Mouse (Mus musculus) kidney, adult 18-20 months (tissue): ENCODE data around the gene Stk19.
"Not testable (repeated sequence)": the region's sequence is repeated elsewhere in the genome, so short reads cannot be mapped to it uniquely, and the experiment has no call there.

Source experiments
- DNase-seq: peaks from one replicate; pipeline ENCODE4 v3.0.0; 2021

Gene Stk19

GRCm38 (mm10) chr17:34838785-34839184 is 2.0 kb upstream of the Stk19 start:
- no peak for DNase-seq

DNA sequence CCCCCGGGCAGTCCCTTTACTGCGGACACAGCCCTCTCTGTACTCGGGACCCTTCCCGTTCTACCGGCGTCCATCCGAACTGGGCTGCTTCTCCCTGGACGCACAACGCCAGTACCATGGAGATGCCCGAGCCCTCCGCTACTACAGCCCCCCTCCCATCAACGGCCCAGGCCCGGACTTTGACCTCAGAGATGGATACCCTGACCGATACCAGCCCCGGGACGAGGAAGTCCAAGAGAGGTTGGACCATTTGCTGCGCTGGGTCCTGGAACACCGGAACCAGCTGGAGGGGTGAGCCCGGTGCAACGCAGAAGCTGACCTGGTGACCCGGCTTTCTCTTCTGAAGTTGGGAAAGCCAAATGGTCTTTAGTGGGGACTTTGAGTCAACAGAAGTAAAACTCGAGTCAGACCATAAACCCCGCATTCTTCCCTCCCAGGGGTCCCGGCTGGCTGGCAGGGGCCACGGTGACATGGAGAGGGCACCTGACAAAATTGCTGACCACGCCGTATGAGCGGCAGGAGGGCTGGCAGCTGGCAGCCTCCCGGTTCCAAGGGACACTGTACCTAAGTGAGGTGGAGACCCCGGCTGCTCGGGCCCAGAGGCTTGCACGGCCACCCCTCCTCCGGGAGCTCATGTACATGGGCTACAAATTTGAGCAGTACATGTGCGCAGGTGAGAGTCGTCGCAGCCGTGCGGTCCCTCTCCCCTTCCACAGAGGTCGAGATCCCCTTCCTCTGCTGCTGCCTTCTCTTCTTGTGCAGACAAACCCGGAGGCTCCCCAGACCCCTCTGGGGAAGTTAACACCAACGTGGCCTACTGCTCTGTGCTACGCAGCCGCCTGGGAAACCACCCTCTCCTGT is 949 bp upstream of the Stk19 start:
- DNase-seq: no peak

DNA sequence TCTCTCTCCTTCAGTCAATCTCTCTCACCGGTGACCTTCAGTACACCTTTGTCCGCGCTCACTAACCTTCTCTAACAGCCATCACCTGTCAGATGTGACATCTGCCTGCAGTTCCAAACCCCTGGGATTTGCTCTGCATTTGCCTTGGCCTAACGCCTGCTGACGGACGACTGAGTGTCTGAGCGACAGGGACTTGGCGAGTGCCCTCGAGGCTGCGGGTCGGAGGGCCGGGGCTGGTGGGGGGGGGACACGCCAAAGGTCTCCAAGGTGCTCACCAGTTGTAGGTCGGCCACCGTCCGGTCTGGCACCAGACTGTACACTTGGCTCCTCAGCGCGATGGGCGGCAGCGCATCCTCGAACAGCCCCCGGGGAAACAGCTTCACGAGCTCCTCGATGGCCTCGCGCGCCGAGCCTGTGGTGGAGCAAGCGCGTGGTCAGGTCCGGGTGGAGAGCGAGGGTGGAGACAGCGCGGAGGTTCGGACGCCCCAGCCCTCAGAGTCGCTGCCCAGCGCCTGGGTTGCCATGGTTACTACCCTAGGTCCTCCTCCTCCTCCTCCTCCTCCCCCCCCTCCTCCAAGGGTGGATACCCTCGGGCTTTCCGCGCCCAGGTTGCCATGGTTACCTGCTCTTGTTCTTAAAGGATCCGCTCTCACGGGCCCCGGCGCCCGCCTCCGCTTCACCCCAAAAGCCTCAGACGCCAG is 440 bp downstream of the Stk19 start:
- DNase-seq: no peak

DNA sequence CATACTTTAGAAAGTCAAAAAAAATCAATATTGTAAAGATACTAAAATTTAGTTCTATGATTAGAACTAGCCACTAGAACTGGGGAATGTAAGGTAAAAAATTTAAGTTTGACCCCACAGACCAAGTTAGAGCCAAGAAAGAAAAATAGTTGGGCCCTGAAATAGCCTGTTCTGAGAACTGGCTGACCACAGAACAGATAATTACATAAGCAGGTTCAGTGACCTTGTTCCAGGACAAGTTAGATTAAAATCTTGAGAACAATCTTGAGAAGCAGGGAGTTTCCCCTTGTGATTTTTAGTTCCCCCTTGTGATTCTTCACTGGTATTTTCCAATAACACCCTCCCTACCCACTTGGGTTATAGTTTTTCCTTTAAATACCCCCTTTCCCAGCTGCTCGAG is 6.0 kb downstream of the Stk19 start:
- not testable (repeated sequence) for DNase-seq

DNA sequence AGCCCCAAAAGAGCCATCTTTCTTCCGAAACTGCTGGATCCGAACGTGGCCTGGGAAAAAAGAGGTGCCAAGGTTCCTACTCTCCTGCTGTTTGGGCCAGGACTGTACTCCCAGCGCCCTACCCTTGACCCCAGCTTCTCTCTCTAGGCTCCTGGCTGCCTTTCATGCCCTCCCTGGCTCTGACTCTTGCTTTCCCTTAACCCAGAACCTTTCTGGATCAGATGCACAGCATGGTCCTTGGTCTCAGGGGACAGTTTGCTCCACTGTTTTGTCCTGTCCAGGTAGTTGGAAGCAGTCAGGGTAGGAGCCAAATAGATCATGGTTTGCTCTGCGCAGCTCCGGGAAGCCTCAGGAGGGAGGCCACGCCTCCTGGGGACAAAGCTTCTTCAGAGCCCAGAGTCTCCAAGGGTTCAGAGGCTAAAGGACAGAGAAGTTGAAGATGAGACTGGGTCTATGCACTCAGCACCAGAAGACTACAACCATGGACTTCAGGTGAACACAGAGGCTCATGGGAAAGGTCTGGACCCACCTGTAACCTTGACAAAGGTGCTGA is 21.9 kb downstream of the Stk19 start:
- DNase-seq: no peak

DNA sequence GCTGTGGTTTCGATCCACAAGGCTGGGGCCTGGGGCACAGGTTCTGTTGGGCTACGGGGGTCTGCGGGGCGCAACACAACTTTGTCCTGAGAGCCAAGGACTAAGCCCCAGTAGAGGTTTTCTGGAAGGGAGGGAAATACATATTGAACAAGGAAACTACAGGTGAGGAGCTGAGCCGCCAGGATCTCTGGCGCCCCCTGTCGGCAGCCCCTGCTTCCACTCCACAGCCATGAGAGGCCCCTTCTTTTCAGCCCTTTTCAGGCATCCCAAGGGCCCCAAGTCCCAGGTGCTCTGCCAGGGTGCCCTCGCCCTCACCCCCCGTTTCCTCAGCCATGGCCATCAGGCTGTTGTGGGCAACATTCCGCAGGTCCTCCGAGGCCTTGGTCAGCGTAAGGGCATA is 23.0 kb downstream of the Stk19 start:
- peak; percentile 38 for DNase-seq

DNA sequence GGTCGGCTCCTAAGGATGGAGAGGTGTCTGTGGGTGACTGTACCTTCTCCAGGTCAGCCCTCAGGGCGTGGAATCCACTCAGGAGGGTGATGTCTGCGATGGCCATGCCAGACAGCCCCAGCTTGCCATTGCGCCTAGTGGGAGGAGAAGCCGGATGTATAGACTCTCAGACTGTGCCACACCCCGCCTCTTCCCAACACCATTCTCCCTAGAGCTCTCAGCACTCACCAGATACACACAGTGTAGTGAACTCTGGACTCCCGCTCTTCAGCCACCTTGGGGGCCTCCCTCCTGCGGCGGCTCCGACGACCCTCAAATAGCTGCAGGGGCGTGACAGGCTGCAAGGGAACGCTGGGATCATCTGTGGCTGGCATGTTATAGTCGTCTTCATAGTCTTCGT is 25.5 kb downstream of the Stk19 start:
- DNase-seq: no peak

GRCm38 (mm10) chr17:34810811-34811210 is 25.9 kb downstream of the Stk19 start:
- DNase-seq: not testable (repeated sequence)

DNA sequence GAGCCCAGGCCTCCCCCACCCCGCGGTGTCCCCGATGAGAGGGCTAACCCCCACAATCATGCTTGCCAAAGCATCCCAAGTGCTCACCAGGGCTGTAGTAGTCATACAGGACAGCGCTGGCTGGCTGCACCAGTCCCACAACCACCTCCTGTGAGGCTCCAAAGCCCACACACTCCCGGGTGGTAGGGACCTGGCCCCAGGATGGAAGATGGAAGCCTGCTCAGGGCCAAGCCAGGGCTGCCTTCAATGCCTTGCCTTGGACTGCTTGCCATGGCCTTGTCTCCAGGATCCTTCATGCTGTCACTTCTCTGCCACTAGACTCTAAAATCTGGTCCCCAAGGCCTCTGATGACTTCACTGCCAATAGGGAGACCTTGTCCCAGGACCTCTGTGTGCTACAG is 26.3 kb downstream of the Stk19 start:
- not testable (repeated sequence) for DNase-seq

GRCm38 (mm10) chr17:34808599-34809205 is 28.0 kb downstream of the Stk19 start:
- no peak for DNase-seq

DNA sequence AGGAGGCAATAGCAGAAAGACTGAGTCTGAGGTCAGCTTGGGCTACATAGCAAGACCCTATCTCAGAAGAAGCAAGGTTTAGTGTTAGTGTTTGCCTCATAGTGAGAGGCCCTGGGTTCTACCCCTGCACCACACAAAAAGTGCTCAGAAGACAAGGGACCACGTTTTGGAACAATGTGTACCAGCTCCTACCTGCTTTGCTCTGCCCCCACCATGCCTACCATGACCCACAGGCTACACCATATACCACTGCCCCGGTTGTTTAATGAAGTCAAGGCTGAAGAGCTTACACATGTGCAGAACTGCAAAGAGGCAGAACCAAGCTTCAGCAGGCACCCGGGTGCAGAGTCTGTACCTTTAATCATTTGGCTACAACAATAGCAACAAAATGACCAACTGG is 29.6 kb downstream of the Stk19 start:
- no peak for DNase-seq

- DNase-seq: no peak
These were observed 31.7 kb downstream of the Stk19 start for GRCm38 (mm10) chr17:34804871-34805562.

GRCm38 (mm10) chr17:34804301-34804700 is 32.4 kb downstream of the Stk19 start, which contains the start of gene Cyp21a1:
TSS of gene Cyp21a1 (minus strand) at chr17:34804561.
- not testable (repeated sequence) for DNase-seq

GRCm38 (mm10) chr17:34803367-34803766 is 33.4 kb downstream of the Stk19 start:
- DNase-seq: not testable (repeated sequence)

GRCm38 (mm10) chr17:34802756-34803155 is 34.0 kb downstream of the Stk19 start:
- DNase-seq: not testable (repeated sequence)

DNA sequence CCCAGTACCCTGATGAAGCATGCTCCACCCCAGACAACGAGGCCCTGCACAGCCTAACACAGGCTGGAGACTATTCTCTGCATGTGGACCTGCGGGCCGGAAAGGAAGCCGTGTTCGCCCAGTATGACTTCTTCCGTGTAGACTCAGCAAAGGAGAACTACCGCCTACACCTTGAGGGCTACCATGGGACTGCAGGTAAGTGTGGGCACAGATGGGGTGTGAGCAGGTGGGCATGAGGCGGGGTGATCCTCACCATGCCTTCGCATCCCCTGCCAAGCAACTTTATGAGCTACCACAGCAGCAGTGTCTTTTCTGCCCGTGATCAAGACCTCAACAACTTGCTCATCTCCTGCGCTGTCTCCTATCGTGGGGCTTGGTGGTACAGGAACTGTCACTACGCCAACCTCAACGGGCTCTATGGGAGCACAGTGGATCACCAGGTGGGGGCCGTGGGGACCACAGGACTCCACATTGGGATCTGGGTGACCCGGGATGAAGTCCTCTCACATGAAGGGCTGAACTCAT is 35.9 kb downstream of the Stk19 start:
- not testable (repeated sequence) for DNase-seq

DNA sequence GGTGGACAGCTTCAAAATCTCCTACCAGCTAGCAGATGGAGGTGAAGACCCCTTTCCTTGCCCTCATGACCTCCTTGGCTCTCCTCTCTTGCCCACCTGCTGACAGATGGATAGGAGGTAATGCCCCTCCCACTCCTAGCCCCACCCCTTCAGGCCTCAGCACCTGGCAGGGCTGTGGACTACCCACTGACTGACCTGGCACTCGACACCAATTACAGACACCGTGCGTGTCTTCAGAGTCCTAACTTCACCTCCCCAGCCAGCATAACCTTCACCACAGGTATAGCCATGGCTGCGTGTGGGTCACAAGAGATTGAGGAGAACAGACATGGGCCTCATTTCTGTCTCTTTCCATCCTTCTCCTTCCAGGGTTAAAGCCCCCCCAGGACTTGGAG is 37.2 kb downstream of the Stk19 start:
- no peak for DNase-seq

DNA sequence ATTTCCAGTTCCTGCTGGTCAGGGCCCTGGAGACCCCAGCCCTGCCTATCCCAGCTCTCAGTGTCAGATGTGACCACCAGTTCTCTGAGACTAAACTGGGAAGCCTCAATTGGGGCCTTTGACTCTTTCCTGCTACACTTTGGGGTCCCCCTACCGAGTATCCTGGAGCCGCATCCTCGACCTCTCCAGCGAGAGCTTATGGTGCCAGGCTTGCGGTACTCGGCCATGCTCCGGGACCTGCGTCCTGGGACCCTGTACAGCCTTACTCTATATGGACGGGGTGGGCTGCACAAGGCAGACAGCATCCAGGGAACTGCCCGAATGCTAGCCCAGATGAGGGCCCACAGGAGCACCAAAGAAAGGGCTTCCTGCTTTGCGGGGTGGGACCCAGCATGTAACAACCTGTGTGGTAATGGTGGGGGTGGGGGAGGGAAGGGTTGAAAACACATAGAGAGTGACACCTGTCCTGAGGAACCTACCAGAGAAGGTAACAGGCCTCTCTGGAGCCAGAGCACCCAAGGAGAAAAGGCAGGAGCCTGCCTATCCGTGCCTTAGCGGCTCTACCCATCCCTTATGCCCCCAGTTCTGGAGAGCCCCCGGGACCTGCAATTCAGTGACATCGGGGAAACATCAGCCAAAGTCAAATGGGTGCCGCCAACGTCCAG is 37.7 kb downstream of the Stk19 start:
- DNase-seq: no peak

GRCm38 (mm10) chr17:34798071-34798470 is 38.7 kb downstream of the Stk19 start:
- DNase-seq: not testable (repeated sequence)

DNA sequence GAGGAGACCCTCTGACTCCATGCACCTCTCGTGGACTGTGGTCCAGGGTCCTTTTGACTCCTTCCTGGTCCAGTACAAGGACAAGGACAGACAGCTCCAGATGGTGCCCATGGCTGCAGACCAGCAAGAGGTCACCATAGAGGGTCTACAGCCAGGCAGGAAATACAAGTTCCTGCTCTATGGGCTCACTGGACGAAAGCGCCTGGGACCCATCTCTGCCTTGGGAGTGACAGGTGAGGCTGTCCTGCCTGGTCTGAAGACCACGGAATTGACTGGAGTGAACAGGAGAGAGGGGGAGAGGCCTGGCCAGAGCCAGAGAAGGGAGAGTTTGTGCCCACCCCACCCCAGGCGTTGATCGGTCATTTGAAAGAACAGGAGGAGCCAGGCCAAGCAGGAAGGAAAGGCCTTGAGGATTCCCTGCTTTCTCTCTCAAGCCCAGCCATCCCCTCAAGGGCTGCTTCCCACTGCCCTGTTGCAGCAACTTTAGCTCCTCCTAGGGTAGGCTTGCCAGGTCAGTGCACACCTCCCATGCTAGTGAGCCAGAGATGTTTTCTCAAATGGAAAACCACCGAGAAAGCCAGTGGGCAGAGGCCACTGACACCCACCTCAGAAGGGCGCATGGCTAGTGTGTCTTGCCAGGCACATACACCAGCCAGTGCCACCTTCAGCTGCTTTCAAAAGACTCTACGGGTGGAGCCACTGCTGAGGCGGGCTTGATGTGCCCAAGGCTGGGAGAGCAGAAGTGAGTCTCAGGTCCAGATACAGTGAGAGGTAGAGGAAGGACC is 39.3 kb downstream of the Stk19 start:
- not testable (repeated sequence) for DNase-seq
